Mouse (Mus musculus) brain, embryonic 14.5 days (tissue): ENCODE measurements around the gene Actr1a.

Experiments
- CTCF ChIP-seq: fragments of 200-500 bp; IDR thresholded peaks from 2 replicates; pipeline ENCODE4 v1.5.1; 2012; ENCODE audit warnings: inconsistent platforms, mild to moderate bottlenecking, moderate library complexity, borderline replicate concordance; ENCODE audit not compliant: insufficient read depth, insufficient read length; ENCODE audit errors: extremely low read depth
- POLR2A ChIP-seq: fragments of 200-500 bp; IDR thresholded peaks from 2 replicates; pipeline ENCODE4 v1.6.1; 2012; ENCODE audit warnings: mild to moderate bottlenecking, inconsistent platforms, borderline replicate concordance; ENCODE audit not compliant: poor library complexity, insufficient read depth, insufficient read length, severe bottlenecking; ENCODE audit errors: extremely low read depth

- TF ChIP-seq CTCF, result no peak
- TF ChIP-seq POLR2A, result peak; percentile 30; the same call in 1 of the 2 replicates
These were observed 38.8 kb downstream of the Actr1a start for GRCm38 (mm10) chr19:46356701-46357138.
